Mouse (Mus musculus) testis, adult 2 months (tissue): ENCODE measurements at regions not wholly inside any gene's neighbourhood (a gene's known extent, or its start where the extent isn't known, plus 50 kb on each side); places are given as distances from the start of the nearest gene placed in this dataset.

Source experiments
- CTCF ChIP-seq: fragments of 200-500 bp; IDR thresholded peaks from 2 replicates; pipeline ENCODE4 v1.5.1; 2012; ENCODE audit warnings: low read depth, mild to moderate bottlenecking, inconsistent platforms, low read length, moderate library complexity; ENCODE audit not compliant: control insufficient read depth, insufficient read depth, insufficient replicate concordance
- POLR2A ChIP-seq: fragments of 200-500 bp; IDR thresholded peaks from 2 replicates; pipeline ENCODE4 v1.6.1; 2012; ENCODE audit warnings: low read depth, mild to moderate bottlenecking, inconsistent platforms, low read length, moderate library complexity; ENCODE audit not compliant: control insufficient read depth

- TF ChIP-seq CTCF = no peak
- no peak for TF ChIP-seq POLR2A
Observed at GRCm38 (mm10) chr3:143713183-143713582, 491.8 kb downstream of the Lmo4 start.
